Mouse (Mus musculus): Measurements from ENCODE around the gene Nvl.

Gene Nvl

DNA sequence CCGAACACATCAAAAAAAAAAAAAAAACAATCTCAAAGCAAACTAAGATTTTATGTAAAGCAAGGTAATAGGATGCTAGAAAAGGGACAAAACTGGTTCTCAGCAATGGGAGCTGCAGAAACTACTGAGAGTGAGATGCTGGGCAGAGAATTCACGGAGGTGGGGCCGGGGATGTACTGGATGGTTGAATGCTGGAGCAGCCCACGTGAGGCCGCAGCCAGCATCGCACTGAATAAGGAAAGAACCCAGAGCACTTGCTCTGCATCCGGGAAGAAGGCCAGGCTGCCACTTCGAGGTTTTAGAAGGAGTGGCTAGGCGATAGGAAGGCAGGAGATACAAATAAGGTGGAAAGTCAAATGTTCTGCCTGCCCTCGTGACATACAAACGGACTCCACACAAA is 74.3 kb downstream of the Nvl start:
- DNase-seq (ENCODE audit: low spot score in 2 of 2) = peak; percentile 12 to 37

DNA sequence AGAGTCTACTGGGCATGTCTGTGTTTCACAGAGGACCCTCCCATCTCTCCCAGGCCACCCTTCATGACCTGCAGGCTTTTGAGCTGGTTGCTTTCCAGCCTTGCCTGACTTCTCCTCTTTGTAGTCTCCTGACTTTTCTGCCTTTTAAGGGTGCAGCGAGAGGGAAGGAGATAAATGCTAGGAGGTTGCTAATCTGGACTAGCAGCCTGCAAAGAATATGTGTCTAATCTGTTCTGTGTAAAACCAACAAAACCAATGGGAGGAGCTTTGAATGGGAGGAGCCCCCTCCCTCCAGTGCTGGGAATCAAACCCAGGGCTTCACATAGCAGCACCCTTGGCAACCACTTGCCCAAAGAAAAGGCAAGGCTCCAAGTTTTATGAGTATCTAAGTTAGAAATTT is 75.7 kb downstream of the Nvl start:
- DNase-seq (ENCODE audit: low spot score in 2 of 2) = no peak

DNA sequence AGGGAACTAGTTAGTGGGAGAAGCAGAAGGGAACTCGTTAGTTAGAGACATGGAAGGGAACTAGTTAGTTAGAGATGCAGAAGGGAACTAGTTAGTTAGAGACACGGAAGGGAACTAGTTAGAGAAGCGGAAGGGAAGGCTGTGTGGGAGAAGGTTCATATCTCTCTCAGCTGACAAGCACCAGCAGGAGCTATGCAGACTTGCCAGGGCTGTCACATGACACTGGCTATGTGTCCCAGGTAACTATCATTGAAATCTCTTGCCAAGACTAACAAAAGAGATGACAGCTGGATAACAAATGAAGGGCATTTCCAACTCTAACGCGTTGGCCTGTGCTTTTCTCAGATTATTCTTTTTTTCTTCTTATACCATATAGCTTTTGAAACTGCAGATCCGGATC is 79.4 kb downstream of the Nvl start:
- no peak for DNase-seq (ENCODE audit: low spot score in 2 of 2)

DNA sequence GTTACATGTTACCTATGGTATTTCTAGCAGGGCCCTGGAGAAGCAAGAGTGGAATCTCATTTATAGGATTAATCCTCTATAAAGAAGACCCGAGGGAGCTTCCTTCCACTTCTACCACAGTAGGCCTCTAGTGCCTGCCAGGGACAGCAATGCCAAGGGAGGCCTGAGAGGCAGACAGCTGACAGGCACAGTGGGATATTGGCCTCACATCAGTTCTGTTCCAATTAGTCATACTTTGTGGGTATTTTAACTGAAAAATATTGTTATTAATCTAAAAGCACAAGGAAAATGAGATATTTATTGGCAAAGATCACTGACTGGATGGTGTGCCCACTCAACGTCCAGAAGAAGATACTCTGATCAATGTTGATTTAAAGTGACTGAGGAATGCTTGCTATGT is 80.0 kb downstream of the Nvl start:
- DNase-seq (ENCODE audit: low spot score in 2 of 2) = no peak

DNA sequence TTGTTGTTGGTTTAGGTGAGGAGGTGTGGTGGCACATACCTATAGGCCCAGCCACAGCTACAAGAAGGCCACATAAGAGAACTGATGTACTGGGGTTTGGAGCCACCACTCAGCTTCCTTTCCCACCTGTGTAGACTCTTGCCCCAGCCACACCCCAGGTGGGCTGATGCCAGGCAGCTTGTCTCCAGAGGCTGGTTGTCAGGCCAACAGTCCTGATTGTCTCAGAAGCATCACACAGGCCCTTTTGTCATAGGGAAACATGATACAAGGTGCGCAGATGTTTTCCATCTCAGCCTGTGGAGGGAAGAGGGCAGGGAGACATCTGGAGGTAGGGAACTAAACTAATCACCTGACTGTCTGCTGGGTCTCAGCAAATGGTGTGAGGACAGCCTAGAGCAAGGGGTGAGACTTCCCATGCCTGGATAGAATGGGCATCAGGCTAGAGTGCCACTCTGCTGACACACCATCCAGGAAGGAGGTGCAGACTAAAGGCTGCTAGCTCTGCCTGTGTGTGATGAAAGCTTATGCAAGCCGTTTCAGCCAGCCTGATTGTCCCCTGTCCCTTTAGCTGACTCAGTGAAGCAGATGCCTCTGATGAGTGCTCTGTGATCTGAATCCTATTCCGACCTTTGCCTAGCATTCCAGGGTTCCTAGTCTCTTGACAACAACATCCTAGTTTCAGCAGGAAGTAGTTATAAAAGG is 82.1 kb downstream of the Nvl start:
- DNase-seq (ENCODE audit: low spot score in 2 of 2) = no peak

DNA sequence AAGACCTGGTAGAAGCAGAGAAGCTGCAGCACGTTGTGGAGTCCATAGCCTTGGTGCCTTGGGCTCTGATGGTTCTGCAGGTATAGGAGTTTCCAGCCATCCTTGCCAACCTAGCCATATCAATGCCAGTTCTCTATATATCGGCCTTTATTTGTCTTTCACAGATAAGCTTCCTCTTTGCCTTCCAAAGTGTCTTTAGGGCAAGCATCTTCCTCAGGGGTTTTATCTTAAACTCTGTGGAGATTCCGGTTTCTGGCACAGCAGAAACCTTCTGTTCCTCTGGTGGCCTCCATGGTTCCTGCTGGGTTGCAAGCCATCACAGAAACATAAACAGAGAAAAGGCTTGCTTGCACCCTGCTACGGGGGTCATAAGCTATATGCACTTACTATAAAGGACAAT is 91.1 kb downstream of the Nvl start:
- no peak for DNase-seq (ENCODE audit: low spot score in 2 of 2)

DNA sequence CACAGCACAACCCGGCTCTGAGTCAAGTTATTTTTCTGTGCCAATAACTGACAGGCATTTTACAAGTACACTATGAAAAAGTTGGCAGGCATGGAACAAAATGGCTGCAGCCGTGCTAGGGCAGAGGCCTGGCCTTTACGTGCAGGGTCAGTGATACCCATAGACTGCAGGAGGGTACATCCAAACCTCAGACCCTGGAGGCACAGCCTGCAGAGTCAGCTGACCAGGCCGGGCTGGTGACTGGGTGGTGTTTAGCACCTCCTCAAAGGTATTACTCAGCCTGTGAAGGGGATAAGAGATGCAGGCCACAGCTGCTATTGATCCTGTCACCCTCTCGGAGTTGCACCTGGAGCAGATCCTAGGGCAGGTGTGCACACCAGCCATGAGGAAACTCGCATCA is 93.1 kb downstream of the Nvl start, which contains the start of gene 9130409I23Rik:
9130409I23Rik (plus strand) TSS at position 301 of the 400 bp plus-strand sequence.
- no peak for DNase-seq (ENCODE audit: low spot score in 2 of 2)

DNA sequence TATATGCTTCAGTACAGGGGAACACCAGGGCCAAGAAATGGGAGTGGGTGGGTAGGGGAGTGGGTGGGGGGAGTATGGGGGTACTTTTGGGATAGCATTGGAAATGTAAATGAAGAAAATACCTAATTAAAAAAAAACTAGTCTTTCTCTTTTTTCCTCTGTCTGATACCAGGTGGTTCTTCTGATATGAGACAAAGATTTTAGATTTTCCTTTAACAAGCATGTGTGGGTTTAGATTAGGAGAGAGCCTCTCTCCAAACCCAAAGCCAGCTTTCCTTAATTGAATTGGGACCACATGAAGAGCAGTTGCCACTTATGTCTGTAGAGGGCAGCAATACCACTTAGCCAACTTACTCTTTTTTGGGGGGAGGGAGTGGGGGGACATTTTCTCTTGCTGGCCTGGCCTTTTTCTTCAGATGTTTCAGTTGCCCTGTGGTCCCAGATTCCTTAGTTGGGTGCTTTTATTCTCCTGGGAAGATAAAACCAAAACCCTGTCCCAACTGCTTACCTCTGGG is 94.6 kb downstream of the Nvl start:
- no peak for DNase-seq (ENCODE audit: low spot score in 2 of 2)

DNA sequence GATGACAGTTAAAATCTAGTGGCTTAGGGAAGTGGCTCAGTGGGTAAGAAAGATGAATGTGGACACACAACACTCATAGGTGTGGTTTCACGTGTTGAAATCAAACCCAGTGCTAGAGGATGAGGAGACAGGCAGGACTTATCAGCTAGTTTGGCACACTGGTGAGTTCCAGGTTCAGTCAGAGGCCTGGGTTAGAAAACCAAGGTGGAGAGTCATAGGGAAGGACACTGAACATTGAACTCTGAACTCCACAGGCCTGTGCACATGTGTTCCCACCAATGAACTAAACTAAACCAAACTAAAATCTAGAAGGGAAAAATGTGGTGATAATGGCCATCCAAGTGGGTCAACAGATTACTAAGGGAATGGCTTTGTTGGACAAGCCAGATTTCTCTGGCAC is 96.5 kb downstream of the Nvl start:
- no peak for DNase-seq (ENCODE audit: low spot score in 2 of 2)

DNA sequence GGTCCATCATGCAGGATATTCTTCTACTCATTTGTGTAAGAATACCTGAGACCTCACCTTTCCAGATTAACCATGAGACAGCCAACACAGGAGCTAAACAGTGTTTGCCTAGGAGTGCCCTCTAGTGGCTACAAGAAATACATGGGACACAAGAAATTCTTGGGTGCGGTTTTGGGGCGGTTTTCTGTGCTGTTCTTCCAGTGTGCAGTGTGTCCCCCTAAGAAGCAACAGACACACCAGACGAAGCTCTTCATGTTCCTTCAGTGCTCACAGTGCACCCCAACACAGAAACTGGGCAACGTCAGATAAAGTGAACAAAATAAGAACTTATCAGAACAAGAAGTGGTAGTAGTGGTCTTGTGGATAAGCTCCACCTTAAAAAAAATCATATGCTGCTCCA is 104.4 kb downstream of the Nvl start:
- DNase-seq (ENCODE audit: low spot score in 2 of 2) = peak; percentile 13 to 22

DNA sequence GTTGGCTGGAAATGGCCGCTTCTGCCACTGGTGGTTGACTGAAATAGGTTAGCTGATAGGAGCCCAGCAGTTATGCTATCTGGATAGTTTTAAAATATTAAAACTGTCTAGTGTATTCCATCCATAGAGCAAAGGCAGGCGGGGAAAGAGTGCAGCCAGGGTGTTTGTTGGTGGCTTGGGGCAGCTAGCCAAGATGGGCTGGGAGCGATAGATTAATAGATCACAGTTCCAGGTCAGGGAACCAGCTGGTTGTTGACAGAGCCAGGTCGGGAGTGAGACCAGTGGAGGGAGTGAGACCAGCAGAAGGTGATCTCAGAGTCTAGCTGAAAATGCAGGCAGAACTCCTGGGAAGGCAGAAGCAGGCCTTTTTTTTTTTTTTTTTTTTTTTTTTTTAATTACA is 106.4 kb downstream of the Nvl start:
- DNase-seq (ENCODE audit: low spot score in 2 of 2) = no peak

Measured in frontal cortex, postnatal 36 days (tissue).